ENCODE assay signal across 28 mouse cellular contexts in genomic region chr7:72493292-72493691, GRCm38 (mm10).
DNase-seq lines count a peak whose midpoint lies in the region; ATAC-seq and TF ChIP-seq lines count a peak whose summit lies in the region.
"Had no signal": no experiment of that assay in that cellular context is flagged by ENCODE, and none has a peak within 500 bp of the region (broad histone marks: within the 10 kb centered on the region; RNA-seq: fewer than 3 reads in every experiment).

No protein-coding gene starts in this region.

- no peak overlapping the region for H3K4me2 ChIP-seq in intestine, embryonic 15.5 days (replicated peaks)
- no peak overlapping the region for H3K4me2 ChIP-seq in stomach, embryonic 14.5 days (replicated peaks; ENCODE audit: low read depth, low read length)
- H3K4me2 ChIP-seq: embryonic facial prominence, embryonic 13.5 days; forebrain, embryonic 15.5 days; heart, embryonic 12.5 days; hindbrain, embryonic 14.5 days; limb, embryonic 12.5 days; liver, embryonic 11.5 days; midbrain, embryonic 12.5 days; neural tube, embryonic 12.5 days had no signal

- intact Hi-C loops in heart, adult 2 months (cut with DNase I), result no loop called here
- intact Hi-C loops in left cerebral cortex, postnatal 10 days (cut with DNase I), result no loop called here

- no peaks in the 10 kb centered on the region for H3K27me3 ChIP-seq in intestine, embryonic 15.5 days (replicated peaks)
- no peaks in the 10 kb centered on the region for H3K27me3 ChIP-seq in stomach, embryonic 14.5 days (ENCODE audit: control insufficient read depth, insufficient read depth, low read length)
- no peaks in the 10 kb centered on the region for H3K27me3 ChIP-seq in heart, adult 2 months (ENCODE audit: control insufficient read depth, insufficient read depth, low read length)
- H3K27me3 ChIP-seq: embryonic facial prominence, embryonic 13.5 days; forebrain, embryonic 15.5 days; heart, embryonic 12.5 days; limb, embryonic 12.5 days; midbrain, embryonic 12.5 days; neural tube, embryonic 12.5 days had no signal

- H3K27ac ChIP-seq in intestine, embryonic 15.5 days, result no peak overlapping the region
- H3K27ac ChIP-seq in stomach, embryonic 14.5 days (ENCODE audit: low read length), result no peak overlapping the region
- no peak overlapping the region for H3K27ac ChIP-seq in heart, adult 2 months
- H3K27ac ChIP-seq: embryonic facial prominence, embryonic 13.5 days; forebrain, embryonic 10.5 days; forebrain, embryonic 15.5 days; hindbrain, embryonic 14.5 days; limb, embryonic 12.5 days; midbrain, embryonic 12.5 days; neural tube, embryonic 12.5 days had no signal

- H3K9me3 ChIP-seq in intestine, embryonic 15.5 days, result no peaks in the 10 kb centered on the region
- H3K9me3 ChIP-seq in stomach, embryonic 14.5 days (ENCODE audit: control insufficient read depth, low read depth, low read length), result no peaks in the 10 kb centered on the region
- H3K9me3 ChIP-seq: embryonic facial prominence, embryonic 13.5 days; forebrain, embryonic 10.5 days; forebrain, embryonic 15.5 days; heart, embryonic 12.5 days; limb, embryonic 12.5 days; midbrain, embryonic 12.5 days; neural tube, embryonic 12.5 days had no signal

- no peak for TF ChIP-seq POLR2A in heart, adult 2 months (IDR thresholded peaks at IDR 0.05; ENCODE audit: insufficient read depth, low read depth, low read length)

- 0 out of 2 replicates have a peak, but pooled peaks cover 2% of the 10 kb centered on the region for H3K4me1 ChIP-seq in intestine, embryonic 15.5 days (replicated peaks)
- no peaks in the 10 kb centered on the region for H3K4me1 ChIP-seq in stomach, embryonic 14.5 days (ENCODE audit: control insufficient read depth, insufficient read depth, low read length)
- no peaks in the 10 kb centered on the region for H3K4me1 ChIP-seq in heart, adult 2 months (ENCODE audit: control insufficient read depth, insufficient read depth, low read length)
- H3K4me1 ChIP-seq: embryonic facial prominence, embryonic 13.5 days; forebrain, embryonic 10.5 days; heart, embryonic 12.5 days; limb, embryonic 12.5 days had no signal

- no peak overlapping the region for H3K9ac ChIP-seq in intestine, embryonic 15.5 days
- no peak overlapping the region for H3K9ac ChIP-seq in stomach, embryonic 14.5 days (replicated peaks; ENCODE audit: low read depth, low read length)
- H3K9ac ChIP-seq in heart, adult 2 months (ENCODE audit: low read depth, low read length), result no peak overlapping the region
- H3K9ac ChIP-seq: embryonic facial prominence, embryonic 13.5 days; forebrain, embryonic 15.5 days; heart, embryonic 12.5 days; hindbrain, embryonic 14.5 days; limb, embryonic 12.5 days; midbrain, embryonic 12.5 days; neural tube, embryonic 12.5 days had no signal

- H3K4me3 ChIP-seq in intestine, embryonic 15.5 days (replicated peaks), result no peak overlapping the region
- no peak overlapping the region for H3K4me3 ChIP-seq in stomach, embryonic 14.5 days (ENCODE audit: low read depth, low read length)
- H3K4me3 ChIP-seq in heart, adult 2 months, result no peak overlapping the region
- H3K4me3 ChIP-seq: embryonic facial prominence, embryonic 13.5 days; forebrain, embryonic 10.5 days; forebrain, embryonic 15.5 days; heart, embryonic 12.5 days; limb, embryonic 12.5 days; midbrain, embryonic 12.5 days; myocyte; neural tube, embryonic 12.5 days had no signal

- no peak for TF ChIP-seq EP300 in heart, adult 2 months (IDR thresholded peaks at IDR 0.05; ENCODE audit: insufficient read depth, low read depth, low read length)

- H3K79me2 ChIP-seq in heart, adult 2 months (replicated peaks; ENCODE audit: control insufficient read depth, insufficient read depth, low read length), result no peaks in the 10 kb centered on the region

- no peak for TF ChIP-seq CTCF in heart, adult 2 months (IDR thresholded peaks at IDR 0.05)

- no peaks in the 10 kb centered on the region for H3K36me3 ChIP-seq in intestine, embryonic 15.5 days
- no peaks in the 10 kb centered on the region for H3K36me3 ChIP-seq in stomach, embryonic 14.5 days (ENCODE audit: control insufficient read depth, insufficient read depth, low read length)
- no peaks in the 10 kb centered on the region for H3K36me3 ChIP-seq in heart, adult 2 months (ENCODE audit: control insufficient read depth, insufficient read depth, low read length)
- H3K36me3 ChIP-seq: embryonic facial prominence, embryonic 13.5 days; forebrain, embryonic 10.5 days; forebrain, embryonic 15.5 days; heart, embryonic 12.5 days; limb, embryonic 12.5 days; midbrain, embryonic 12.5 days; neural tube, embryonic 12.5 days had no signal

- peak; percentile 59 for ATAC-seq in intestine, embryonic 15.5 days
- ATAC-seq in stomach, embryonic 14.5 days (ENCODE audit: insufficient number of reproducible peaks, insufficient read depth, low FRiP score, low read depth), result peak; percentile 87
- ATAC-seq: CD4-positive, CD25-positive, alpha-beta regulatory T cell, adult 4 months; forebrain, embryonic 15.5 days had no signal

- peak; percentile 8 for DNase-seq in adrenal gland, postnatal 25 days
- no peak for DNase-seq in adrenal gland, adult 8-10 months
- DNase-seq in heart, adult 2 months, result no peak
- DNase-seq in left cerebral cortex, postnatal 10 days (ENCODE audit: extremely low spot score in 1 of 2, low spot score in 2 of 2), result no peak
- DNase-seq in liver, result no peak
- DNase-seq: cerebellum, adult 18-20 months; cerebellum, postnatal 10 days; gastrocnemius, postnatal 25 days; heart, adult 18-20 months; heart, postnatal 4 days; kidney, adult 8-10 months; kidney, postnatal 10 days; lung, postnatal 36 days; thymus, adult 2 months; thymus, postnatal 36 days had no signal
